8 mouse cellular contexts compared by ENCODE assay signal in the genomic region with DNA sequence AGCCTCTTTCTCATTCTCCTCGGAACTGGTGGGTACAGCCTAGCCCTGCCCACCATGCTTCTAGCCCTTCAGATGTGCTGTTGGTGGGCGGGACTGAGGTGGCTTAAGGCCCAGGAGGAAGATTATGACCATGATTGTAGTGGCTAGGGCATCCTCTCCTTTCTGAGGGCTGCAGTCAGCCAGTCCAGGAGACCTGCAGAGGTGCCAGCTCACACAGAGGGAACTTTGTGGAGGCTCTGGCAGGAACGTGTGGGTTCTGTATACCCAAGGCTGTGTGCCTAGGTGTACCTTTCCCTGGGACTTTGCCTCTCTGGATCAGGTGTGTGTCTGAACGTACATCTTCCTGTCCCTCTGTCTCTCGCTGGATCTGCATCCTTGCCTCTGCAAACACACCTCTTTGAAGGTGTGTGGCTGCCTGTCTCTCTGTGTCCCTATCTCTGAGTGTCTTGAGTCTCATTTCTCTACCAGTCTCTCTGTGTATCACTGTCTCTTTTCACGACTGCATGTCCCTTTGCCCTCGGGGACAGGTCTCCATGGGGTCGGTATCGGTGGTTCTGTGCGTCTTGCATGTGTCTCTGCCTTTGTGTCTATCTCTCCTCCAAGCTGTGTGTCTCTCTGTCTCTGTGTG. TPM values are rescaled to one million over a fixed set of nuclear protein-coding genes. Genes with fewer than 3 reads are reported as not detected.
DNase-seq lines count a peak whose midpoint lies in the region; ATAC-seq and TF ChIP-seq lines count a peak whose summit lies in the region.

No protein-coding gene starts in this region.

- H3K4me1 ChIP-seq in kidney, postnatal 0 days (replicated peaks; ENCODE audit: insufficient read depth, low read length), result peaks cover 12% of the 10 kb centered on the region; the same call in 1 of the 2 replicates
- H3K4me1 ChIP-seq in G1E (ENCODE audit: insufficient read depth, low read depth, low read length), result peaks cover 14% of the 10 kb centered on the region
- 0 out of 2 replicates have a peak, but pooled peaks cover 5% of the 10 kb centered on the region for H3K4me1 ChIP-seq in embryonic fibroblast, embryonic 13.5 days (ENCODE audit: control insufficient read depth, insufficient read depth, low read length)
- H3K4me1 ChIP-seq in limb, embryonic 12.5 days (replicated peaks), result peaks cover 50% of the 10 kb centered on the region
- 0 out of 2 replicates have a peak, but pooled peaks cover 14% of the 10 kb centered on the region for H3K4me1 ChIP-seq in stomach, embryonic 15.5 days

- H3K27me3 ChIP-seq in kidney, postnatal 0 days (ENCODE audit: insufficient read depth, low read length), result no peaks in the 10 kb centered on the region
- peaks cover 51% of the 10 kb centered on the region for H3K27me3 ChIP-seq in G1E (ENCODE audit: insufficient read depth, low read length)
- peaks cover 58% of the 10 kb centered on the region for H3K27me3 ChIP-seq in limb, embryonic 12.5 days
- peaks cover 7% of the 10 kb centered on the region for H3K27me3 ChIP-seq in stomach, embryonic 15.5 days (replicated peaks)

- H3K9me3 ChIP-seq in kidney, postnatal 0 days (replicated peaks; ENCODE audit: low read length), result no peaks in the 10 kb centered on the region
- H3K9me3 ChIP-seq in G1E (replicated peaks), result no peaks in the 10 kb centered on the region
- H3K9me3 ChIP-seq in limb, embryonic 12.5 days, result no peaks in the 10 kb centered on the region
- H3K9me3 ChIP-seq in stomach, embryonic 15.5 days, result no peaks in the 10 kb centered on the region

- no peak for TF ChIP-seq POLR2A in embryonic fibroblast, embryonic 13.5 days (IDR thresholded peaks at IDR 0.05; ENCODE audit: low read depth, low read length)

- H3K36me3 ChIP-seq in kidney, postnatal 0 days (ENCODE audit: insufficient read depth, low read length), result no peaks in the 10 kb centered on the region
- no peaks in the 10 kb centered on the region for H3K36me3 ChIP-seq in G1E (replicated peaks)
- no peaks in the 10 kb centered on the region; the same call in 1 of the 2 replicates for H3K36me3 ChIP-seq in limb, embryonic 12.5 days
- H3K36me3 ChIP-seq in stomach, embryonic 15.5 days, result no peaks in the 10 kb centered on the region

- 16% methylated on average over 10 of the region's 10 CpGs for WGBS in kidney, postnatal 0 days
- 11% methylated on average over 10 of the region's 10 CpGs for WGBS in limb, embryonic 12.5 days
- WGBS in stomach, embryonic 15.5 days, result 19% methylated on average over 10 of the region's 10 CpGs

- no peak for ATAC-seq in kidney, postnatal 0 days (replicated peaks; ENCODE audit: low FRiP score, low read depth)
- no peak for ATAC-seq in G1E (ENCODE audit: extremely low read depth, insufficient number of reproducible peaks, low FRiP score, poor library complexity, severe bottlenecking)
- no peak for ATAC-seq in limb, embryonic 12.5 days (ENCODE audit: insufficient number of reproducible peaks, insufficient read depth, low FRiP score, low TSS enrichment, low read depth)
- ATAC-seq in stomach, embryonic 15.5 days (ENCODE audit: insufficient read depth, low FRiP score, low read depth), result no peak

- DNase-seq in kidney, postnatal 0 days (ENCODE audit: low spot score), result no peak
- DNase-seq in kidney, postnatal 25 days, result no peak
- DNase-seq in G1E (ENCODE audit: low spot score), result no peak
- DNase-seq in spleen, postnatal 4 days (ENCODE audit: low spot score in 2 of 2), result no peak
- no peak for DNase-seq in thymus, postnatal 4 days

- H3K27ac ChIP-seq in kidney, postnatal 0 days, result 0 out of 2 replicates have a peak overlapping the region, but pooled peaks have one; percentile 71
- H3K27ac ChIP-seq in embryonic fibroblast, embryonic 13.5 days (ENCODE audit: insufficient read depth, low read length), result no peak overlapping the region
- H3K27ac ChIP-seq in limb, embryonic 12.5 days, result peak overlapping the region; percentile 80
- H3K27ac ChIP-seq in stomach, embryonic 15.5 days, result peak overlapping the region; percentile 73; the same call in 1 of the 2 replicates

- TF ChIP-seq CTCF in kidney, postnatal 0 days (IDR thresholded peaks at IDR 0.05; ENCODE audit: low read depth), result no peak
- no peak for TF ChIP-seq CTCF in G1E (IDR thresholded peaks at IDR 0.05; ENCODE audit: low read depth, low read length)
- TF ChIP-seq CTCF in embryonic fibroblast, embryonic 13.5 days (IDR thresholded peaks at IDR 0.05; ENCODE audit: borderline replicate concordance, insufficient read depth, low read length), result no peak

- H3K4me3 ChIP-seq in kidney, postnatal 0 days (replicated peaks; ENCODE audit: low read depth, low read length), result peak overlapping the region; percentile 61
- peak overlapping the region; percentile 61; the same call in 1 of the 2 replicates for H3K4me3 ChIP-seq in G1E (ENCODE audit: low read depth, low read length)
- H3K4me3 ChIP-seq in embryonic fibroblast, embryonic 13.5 days (ENCODE audit: insufficient read depth, low read length), result peak overlapping the region; percentile 39
- H3K4me3 ChIP-seq in limb, embryonic 12.5 days (replicated peaks), result peak overlapping the region; percentile 63
- H3K4me3 ChIP-seq in stomach, embryonic 15.5 days (replicated peaks), result peak overlapping the region; percentile 57

- peak overlapping the region; percentile 88 for H3K4me2 ChIP-seq in kidney, postnatal 0 days (ENCODE audit: low read length)
- peak overlapping the region; percentile 80 for H3K4me2 ChIP-seq in limb, embryonic 12.5 days
- peak overlapping the region; percentile 86 for H3K4me2 ChIP-seq in stomach, embryonic 15.5 days

- peak overlapping the region; percentile 76 for H3K9ac ChIP-seq in kidney, postnatal 0 days (ENCODE audit: low read depth, low read length)
- peak overlapping the region; percentile 89 for H3K9ac ChIP-seq in limb, embryonic 12.5 days (replicated peaks)
- peak overlapping the region; percentile 58 for H3K9ac ChIP-seq in stomach, embryonic 15.5 days

RNA-seq across cellular contexts. Expression of a gene that starts 0.8 kb away (rescaled TPM):
- polyA plus RNA-seq in kidney, postnatal 0 days (2015; fragmentation: Nextera tagmentation; extraction: Ambion mirVana), result 20.2 and 23.9 TPM in 2 replicates
- total RNA-seq in G1E (2014; fragmentation: Nextera tagmentation) (not detected in 2 replicates), G1E (2017) (0.22 TPM in 1 of 2 replicates, not detected in the other)
- not detected in 2 replicates for polyA plus RNA-seq in G1E (2012)
- polyA plus RNA-seq in embryonic fibroblast, embryonic 13.5 days (2011; ENCODE audit: insufficient read length, low read depth, missing spikeins), result 1.4 and 1.7 TPM in 2 replicates
- polyA plus RNA-seq in limb, embryonic 12.5 days (2016; fragmentation: Nextera tagmentation; extraction: Ambion mirVana), result 21.9 and 22.2 TPM in 2 replicates
- 18.3 and 24.0 TPM in 2 replicates for polyA plus RNA-seq in stomach, embryonic 15.5 days (2015; fragmentation: Nextera tagmentation; extraction: Ambion mirVana)

RNA-seq across cellular contexts. Expression of a gene that starts 57.6 kb away (rescaled TPM):
- polyA plus RNA-seq in kidney, postnatal 0 days (2015; fragmentation: Nextera tagmentation; extraction: Ambion mirVana), result 8.6 and 8.7 TPM in 2 replicates
- not detected in 2 replicates for total RNA-seq in G1E (2014; fragmentation: Nextera tagmentation)
- total RNA-seq in G1E (2017), result 0.33 TPM in 1 of 2 replicates, not detected in the other
- polyA plus RNA-seq in G1E (2012), result 1.7 and 2.2 TPM in 2 replicates
- polyA plus RNA-seq in embryonic fibroblast, embryonic 13.5 days (2011; ENCODE audit: insufficient read length, low read depth, missing spikeins), result 4.3 and 4.9 TPM in 2 replicates
- 4.7 and 5.5 TPM in 2 replicates for polyA plus RNA-seq in limb, embryonic 12.5 days (2016; fragmentation: Nextera tagmentation; extraction: Ambion mirVana)
- polyA plus RNA-seq in stomach, embryonic 15.5 days (2015; fragmentation: Nextera tagmentation; extraction: Ambion mirVana), result 8.3 and 11.8 TPM in 2 replicates
